Mouse (Mus musculus) kidney, embryonic 16.5 days (tissue): ENCODE results near the gene Vezt. TPM values are rescaled to one million over a fixed set of nuclear protein-coding genes. Genes with fewer than 3 reads are reported as not detected.

Experiments used
- ATAC-seq: fragments of 200-750 bp; cut with Nextera tagmentation; 2 replicates; pipeline ENCODE4 v1.8.0; 2017; ENCODE audit warnings: moderate TSS enrichment; ENCODE audit not compliant: low FRiP score, low TSS enrichment
- H3K27ac ChIP-seq: fragments of 300-500 bp; sonication (generic); 2 replicates; pipeline ENCODE4 v1.5.1; 2014; ENCODE audit warnings: low read length
- H3K27me3 ChIP-seq: fragments of 300-500 bp; sonication (generic); 2 replicates; pipeline ENCODE4 v1.6.1; 2014; ENCODE audit warnings: low read length, control low read depth, mixed read lengths; ENCODE audit not compliant: insufficient read depth
- H3K36me3 ChIP-seq: fragments of 300-500 bp; sonication (generic); 2 replicates; pipeline ENCODE4 v1.6.1; 2014; ENCODE audit warnings: low read length, control low read depth, mixed read lengths; ENCODE audit not compliant: insufficient read depth
- H3K4me1 ChIP-seq: fragments of 300-500 bp; sonication (generic); 2 replicates; pipeline ENCODE4 v1.6.1; 2014; ENCODE audit warnings: low read length, control low read depth, mixed read lengths; ENCODE audit not compliant: insufficient read depth
- H3K4me2 ChIP-seq: fragments of 300-500 bp; sonication (generic); replicated peaks from 2 replicates; pipeline ENCODE4 v1.6.1; 2014; ENCODE audit warnings: low read depth, low read length
- H3K4me3 ChIP-seq: fragments of 300-500 bp; sonication (generic); 2 replicates; pipeline ENCODE4 v1.5.1; 2014; ENCODE audit warnings: mild to moderate bottlenecking, low read length
- H3K9ac ChIP-seq: fragments of 300-500 bp; sonication (generic); replicated peaks from 2 replicates; pipeline ENCODE4 v1.6.1; 2014; ENCODE audit warnings: low read length
- H3K9me3 ChIP-seq: fragments of 300-500 bp; sonication (generic); 2 replicates; pipeline ENCODE4 v1.6.1; 2016; ENCODE audit warnings: low read length, control low read depth
- WGBS: fragments of 180-500 bp; shearing (Covaris S2); extraction: QIAGEN DNeasy Blood & Tissue Kit; methylation state at CpG from one replicate; pipeline ENCODE4 v1.1.7; 2014; 5-methylcytosine and 5-hydroxymethylcytosine counted together
- polyA plus RNA-seq: library from polyadenylated mRNA; unstranded; fragments of >200 nt; fragmentation: Nextera tagmentation; extraction: Ambion mirVana; gene quantifications from 2 replicates; pipeline ENCODE4 v1.2.1, GENCODE M21; 2015

Vezt gene
- polyA plus RNA-seq, 1 experiment from 2014 or later: 24.5 TPM

DNA sequence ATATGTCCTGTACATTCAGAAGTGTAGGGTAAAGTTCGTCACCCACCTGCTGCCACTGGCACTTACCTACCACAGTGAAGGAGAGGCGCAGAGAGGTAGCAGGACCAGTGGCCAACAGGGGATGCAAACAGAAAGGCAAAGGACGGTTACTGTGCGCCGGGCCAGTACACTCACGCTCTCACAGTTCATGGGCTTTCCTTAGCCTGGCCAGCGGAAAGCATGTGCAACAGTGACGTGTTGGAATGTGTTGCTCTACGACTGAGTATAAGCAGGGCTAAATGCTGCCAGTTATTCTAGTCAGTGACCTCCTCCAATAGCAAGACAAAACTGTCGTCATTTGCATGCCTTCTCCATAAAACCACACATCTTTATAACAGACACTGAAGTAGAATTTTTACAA, 41.5 kb downstream of the Vezt start:
- no peak overlapping the region for H3K4me2 ChIP-seq
- no peaks in the 10 kb centered on the region for H3K27me3 ChIP-seq
- H3K9me3 ChIP-seq: no peaks in the 10 kb centered on the region
- no peak overlapping the region for H3K9ac ChIP-seq
- WGBS: 92% methylated on average over 10 of the region's 10 CpGs
- no peak for ATAC-seq
- no peak overlapping the region for H3K4me3 ChIP-seq
- H3K27ac ChIP-seq: no peak overlapping the region
- peaks cover 51% of the 10 kb centered on the region for H3K36me3 ChIP-seq
- H3K4me1 ChIP-seq: no peaks in the 10 kb centered on the region

DNA sequence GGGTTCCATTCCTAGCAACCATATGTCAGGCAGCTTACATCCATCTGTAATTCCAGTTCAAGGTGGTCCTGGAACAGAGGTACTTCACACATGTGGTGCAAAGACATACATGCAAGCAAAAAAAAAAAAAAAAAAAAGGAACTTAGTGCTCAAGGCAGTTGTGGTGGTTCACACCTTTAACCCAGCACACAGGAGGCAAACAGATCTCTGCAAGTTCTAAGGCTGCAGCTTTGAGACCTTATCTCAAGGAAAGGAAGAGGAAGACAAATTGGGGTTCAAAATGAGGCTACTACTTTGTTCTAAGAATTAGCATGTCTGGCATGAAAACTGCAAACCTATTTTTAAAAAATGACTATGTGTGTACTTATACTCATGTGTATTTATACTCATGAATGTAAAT, 50.3 kb downstream of the Vezt start:
- Histone ChIP-seq H3K4me2 (no peak overlapping the region), H3K36me3 (peaks cover 41% of the 10 kb centered on the region)
- ATAC-seq: no peak

DNA sequence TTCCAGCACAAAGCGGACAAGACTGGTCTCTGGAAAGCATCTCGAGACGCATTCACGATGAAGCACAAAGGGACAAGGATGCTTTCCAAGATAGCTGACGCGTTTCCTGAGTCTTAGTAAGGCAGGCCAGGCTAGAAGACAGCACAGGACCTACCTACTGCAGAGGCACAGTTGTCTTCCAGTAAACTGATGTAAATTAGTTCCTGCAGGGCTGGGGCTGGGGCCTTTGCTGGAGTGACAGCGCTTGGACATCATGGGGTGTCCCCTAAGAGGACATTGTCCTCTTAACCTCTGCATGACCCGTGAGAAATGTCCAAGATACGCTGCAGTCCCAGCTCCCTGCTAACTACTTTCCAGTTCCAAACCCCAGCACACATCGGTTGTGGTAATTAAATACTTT, 66.3 kb downstream of the Vezt start:
- no peaks in the 10 kb centered on the region for H3K9me3 ChIP-seq
- no peak for ATAC-seq
- no peak overlapping the region for H3K4me2 ChIP-seq
- H3K4me3 ChIP-seq: no peak overlapping the region
- H3K4me1 ChIP-seq: 0 out of 2 replicates have a peak, but pooled peaks cover 3% of the 10 kb centered on the region
- H3K9ac ChIP-seq: no peak overlapping the region
- H3K27ac ChIP-seq: peak overlapping the region; percentile 44; the same call in 1 of the 2 replicates
- WGBS: 65% methylated on average over 10 of the region's 10 CpGs
- no peaks in the 10 kb centered on the region for H3K27me3 ChIP-seq
- H3K36me3 ChIP-seq: peaks cover 32% of the 10 kb centered on the region

More for the DNA sequence above, 50.3 kb downstream of the Vezt start:
- H3K9me3 ChIP-seq: no peaks in the 10 kb centered on the region
- no peak overlapping the region for H3K4me3 ChIP-seq
- H3K4me1 ChIP-seq: no peaks in the 10 kb centered on the region
- no peaks in the 10 kb centered on the region for H3K27me3 ChIP-seq
- no peak overlapping the region for H3K9ac ChIP-seq
- H3K27ac ChIP-seq: no peak overlapping the region

DNA sequence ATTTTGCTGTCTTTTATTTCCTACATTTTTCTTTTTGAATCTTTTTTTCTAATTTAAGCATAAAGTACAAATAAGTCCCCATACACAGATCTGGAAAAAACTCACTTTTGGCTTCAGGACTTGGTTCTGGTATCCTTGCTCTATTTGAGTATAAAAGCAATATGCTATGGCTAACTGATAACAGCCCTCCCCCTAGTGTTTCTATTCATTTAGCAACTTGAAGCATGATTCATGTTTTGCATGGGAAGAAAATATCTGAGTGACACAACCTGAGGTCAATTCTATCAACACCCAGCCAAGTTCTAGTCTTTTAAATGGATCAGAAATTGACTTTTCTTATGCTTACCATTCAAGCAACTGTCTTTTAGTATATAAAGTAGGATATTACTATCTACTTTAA, 68.1 kb downstream of the Vezt start:
- Histone ChIP-seq H3K4me3 (no peak overlapping the region), H3K4me1 (0 out of 2 replicates have a peak, but pooled peaks cover 3% of the 10 kb centered on the region), H3K9ac (no peak overlapping the region), H3K36me3 (peaks cover 16% of the 10 kb centered on the region), H3K27ac (no peak overlapping the region), H3K4me2 (no peak overlapping the region), H3K9me3 (no peaks in the 10 kb centered on the region), H3K27me3 (no peaks in the 10 kb centered on the region)
- no peak for ATAC-seq

DNA sequence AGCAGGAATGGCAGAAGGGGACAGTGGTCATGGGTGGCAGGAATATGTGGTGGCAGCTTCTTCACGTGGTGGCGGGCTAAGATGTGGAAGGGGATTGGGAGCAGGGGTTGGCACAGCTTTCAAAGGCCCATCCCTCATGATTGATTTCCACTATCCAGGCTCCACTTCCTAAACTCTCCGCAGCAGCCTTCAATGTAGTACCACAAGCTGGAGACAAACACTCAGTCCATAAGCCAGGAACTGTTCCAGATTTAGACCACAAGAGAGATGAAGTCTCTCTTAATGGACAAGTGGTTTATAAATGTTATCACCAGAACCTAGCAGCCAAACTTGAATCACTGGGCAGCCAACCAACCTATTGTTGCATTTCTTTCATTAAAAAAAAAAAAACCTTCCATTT, 81.6 kb downstream of the Vezt start:
- H3K9me3 ChIP-seq: no peaks in the 10 kb centered on the region
- H3K4me2 ChIP-seq: no peak overlapping the region
- no peak overlapping the region for H3K27ac ChIP-seq
- H3K9ac ChIP-seq: no peak overlapping the region
- ATAC-seq: no peak
- H3K4me3 ChIP-seq: no peak overlapping the region
- no peaks in the 10 kb centered on the region for H3K4me1 ChIP-seq
- H3K27me3 ChIP-seq: no peaks in the 10 kb centered on the region
- WGBS: 79% methylated on average over 3 of the region's 3 CpGs
- no peaks in the 10 kb centered on the region for H3K36me3 ChIP-seq

DNA sequence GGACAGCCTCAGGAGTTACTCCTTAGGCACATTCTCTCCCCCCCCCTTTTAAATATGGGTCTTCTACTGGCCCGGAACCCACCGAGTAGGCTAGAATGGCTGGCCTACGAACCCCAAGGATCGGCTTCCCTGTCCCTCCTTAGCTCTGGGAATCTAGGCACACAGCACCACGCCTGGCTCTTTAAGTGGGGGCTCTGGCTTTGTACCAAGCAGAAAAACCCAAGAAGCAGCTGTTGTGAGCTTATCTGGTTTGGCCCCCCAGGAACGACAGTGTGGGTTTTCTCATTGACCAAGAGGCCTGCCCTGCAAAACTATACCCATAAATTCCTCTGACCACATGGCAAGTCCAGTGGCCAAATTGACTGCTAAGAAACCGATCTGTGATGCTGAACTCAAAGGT, 82.1 kb downstream of the Vezt start:
- ATAC-seq: no peak
- Histone ChIP-seq H3K4me2 (no peak overlapping the region), H3K27ac (no peak overlapping the region), H3K9me3 (no peaks in the 10 kb centered on the region), H3K27me3 (no peaks in the 10 kb centered on the region), H3K36me3 (no peaks in the 10 kb centered on the region), H3K4me3 (no peak overlapping the region), H3K9ac (no peak overlapping the region), H3K4me1 (no peaks in the 10 kb centered on the region)
- WGBS: 74% methylated on average over 7 of the region's 7 CpGs

DNA sequence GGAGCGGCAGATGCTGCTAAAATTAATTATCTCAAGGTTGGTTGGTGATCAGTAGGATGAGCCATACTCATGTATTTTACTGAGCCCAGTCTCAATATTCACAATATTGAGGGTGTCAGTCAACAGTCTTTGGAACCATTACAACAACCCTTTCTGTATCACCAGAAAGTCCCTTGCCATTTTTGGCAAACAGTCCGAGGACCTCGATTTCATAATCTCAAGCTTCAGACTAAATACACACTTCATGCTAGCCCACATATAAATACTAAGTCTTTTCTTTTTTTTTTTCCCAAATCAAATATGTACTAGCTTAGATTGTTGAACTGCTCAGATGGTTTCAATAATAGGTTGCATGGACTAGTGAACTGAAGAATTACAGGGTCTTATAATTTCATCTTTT, 84.6 kb downstream of the Vezt start:
- no peaks in the 10 kb centered on the region for H3K27me3 ChIP-seq
- H3K27ac ChIP-seq: no peak overlapping the region
- H3K4me1 ChIP-seq: 0 out of 2 replicates have a peak, but pooled peaks cover under 1% of the 10 kb centered on the region
- no peak overlapping the region for H3K4me2 ChIP-seq
- H3K9me3 ChIP-seq: no peaks in the 10 kb centered on the region
- no peak for ATAC-seq
- WGBS: 93% methylated on average over 3 of the region's 3 CpGs
- H3K36me3 ChIP-seq: no peaks in the 10 kb centered on the region
- H3K9ac ChIP-seq: no peak overlapping the region
- H3K4me3 ChIP-seq: no peak overlapping the region

DNA sequence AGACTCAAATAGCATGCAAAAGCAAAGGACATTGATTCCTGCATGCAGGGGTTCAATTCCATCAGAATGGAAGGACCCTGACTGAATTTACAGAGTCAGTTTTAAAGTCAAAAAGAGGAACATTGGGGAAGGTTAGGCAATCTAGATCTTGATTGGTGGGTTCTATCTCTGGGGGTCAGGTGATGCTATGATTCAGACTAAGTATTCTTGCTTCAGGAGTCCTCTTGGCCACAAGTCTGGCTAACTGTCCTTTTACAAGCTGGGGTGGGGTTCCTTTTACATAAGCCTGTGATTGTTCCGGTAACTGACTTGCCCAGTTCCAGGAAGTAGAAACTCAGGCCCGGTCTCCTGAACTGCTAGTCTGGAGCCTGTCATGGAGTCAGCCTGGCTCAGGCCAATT, 85.7 kb downstream of the Vezt start:
- ATAC-seq: no peak
- no peak overlapping the region for H3K9ac ChIP-seq
- no peaks in the 10 kb centered on the region for H3K36me3 ChIP-seq
- 92% methylated on average over 2 of the region's 2 CpGs for WGBS
- no peaks in the 10 kb centered on the region for H3K9me3 ChIP-seq
- no peak overlapping the region for H3K27ac ChIP-seq
- 0 out of 2 replicates have a peak, but pooled peaks cover 6% of the 10 kb centered on the region for H3K4me1 ChIP-seq
- no peaks in the 10 kb centered on the region for H3K27me3 ChIP-seq
- H3K4me3 ChIP-seq: no peak overlapping the region
- no peak overlapping the region for H3K4me2 ChIP-seq

DNA sequence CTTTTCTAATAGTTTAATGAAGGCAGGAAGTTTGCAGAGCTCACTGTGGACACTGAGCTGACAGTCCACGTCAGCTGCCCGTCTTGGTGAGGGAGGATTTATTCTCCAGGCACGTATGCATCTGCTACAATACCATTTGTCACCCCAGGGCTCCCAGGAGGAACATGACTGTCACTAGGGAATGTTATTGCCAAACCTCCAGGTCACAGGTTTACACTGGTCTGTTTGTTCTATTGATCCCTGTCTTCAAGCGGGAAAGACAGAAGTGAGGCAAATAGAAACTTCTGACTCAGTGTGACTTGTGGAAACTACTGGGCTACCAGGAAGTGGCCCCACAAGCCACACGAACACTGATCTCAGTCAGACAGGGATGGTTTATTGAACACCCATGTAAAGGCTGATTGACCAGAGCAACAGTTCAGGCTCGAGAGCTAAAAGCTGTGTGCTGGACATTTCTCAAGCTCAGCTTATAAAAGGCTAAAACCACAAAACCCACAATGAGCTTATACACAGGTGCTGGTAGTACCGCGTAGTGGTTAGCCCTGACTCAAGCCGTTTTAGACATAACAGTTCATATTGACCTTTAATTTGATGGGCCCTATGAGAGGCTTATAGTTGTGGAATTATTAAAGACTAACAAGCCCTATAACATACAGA, 89.6 kb downstream of the Vezt start:
- WGBS: 49% methylated on average over 9 of the region's 9 CpGs
- Histone ChIP-seq H3K27me3 (no peaks in the 10 kb centered on the region), H3K4me2 (no peak overlapping the region), H3K9me3 (no peaks in the 10 kb centered on the region), H3K36me3 (no peaks in the 10 kb centered on the region), H3K4me1 (0 out of 2 replicates have a peak, but pooled peaks cover 6% of the 10 kb centered on the region), H3K4me3 (no peak overlapping the region), H3K9ac (no peak overlapping the region), H3K27ac (no peak overlapping the region)
- no peak for ATAC-seq

DNA sequence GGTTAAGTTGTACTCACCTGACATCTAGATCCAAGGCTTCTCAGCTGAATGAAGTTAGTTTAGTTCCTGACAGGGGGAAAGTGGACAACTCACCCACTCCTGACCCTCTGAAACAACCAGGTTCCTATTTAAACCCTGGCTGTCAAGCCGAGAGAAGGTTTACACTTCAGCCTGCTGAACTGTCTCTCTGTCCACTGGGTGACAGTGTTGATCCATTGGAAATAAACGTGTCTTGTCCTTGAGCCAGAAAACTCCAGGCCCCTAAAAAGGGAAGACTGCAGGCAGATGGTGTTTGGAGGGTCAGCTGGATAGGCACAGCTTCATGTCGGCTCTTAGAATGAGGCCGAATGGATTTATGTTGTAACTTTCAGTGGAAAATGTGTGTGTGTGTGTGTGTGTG, 90.3 kb downstream of the Vezt start:
- no peak overlapping the region for H3K4me2 ChIP-seq
- no peaks in the 10 kb centered on the region for H3K36me3 ChIP-seq
- no peaks in the 10 kb centered on the region for H3K27me3 ChIP-seq
- no peak overlapping the region for H3K4me3 ChIP-seq
- H3K9me3 ChIP-seq: no peaks in the 10 kb centered on the region
- 3% methylated on average over 4 of the region's 4 CpGs for WGBS
- H3K9ac ChIP-seq: no peak overlapping the region
- peak; percentile 54; the same call in 1 of the 2 replicates for ATAC-seq
- H3K4me1 ChIP-seq: 0 out of 2 replicates have a peak, but pooled peaks cover 6% of the 10 kb centered on the region
- H3K27ac ChIP-seq: no peak overlapping the region
